Mouse (Mus musculus): ENCODE data around the gene Ear14. TPM values are rescaled to one million over a fixed set of nuclear protein-coding genes. Genes with fewer than 3 reads are reported as not detected.
"Not testable (repeated sequence)": the region's sequence is repeated elsewhere in the genome, so short reads cannot be mapped to it uniquely, and the experiment has no call there.

The Ear14 gene
- not detected in 2 replicates for polyA plus RNA-seq (2012; rRNA removed)

DNA sequence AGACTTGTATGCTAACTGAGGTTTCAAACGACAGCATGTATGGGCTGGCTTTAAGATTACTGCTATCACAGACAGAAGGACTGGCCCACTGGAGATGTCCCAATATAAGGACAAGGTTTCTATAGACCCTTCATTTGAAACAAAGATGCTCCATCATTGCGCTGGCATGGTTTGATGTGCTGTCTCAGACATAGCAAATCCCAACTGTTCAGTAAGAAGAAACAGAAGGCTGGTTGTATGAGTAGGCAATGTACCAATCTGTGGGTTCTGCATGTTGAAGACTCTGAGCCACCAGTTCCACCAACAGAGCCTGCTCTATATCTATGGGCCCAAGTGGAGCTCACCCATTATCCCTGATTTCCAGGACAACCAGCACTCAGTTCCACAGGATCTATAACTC is at the start of gene Ear14:
Gene Ear14, plus strand, starts transcription at position 277 of the 400 bp plus-strand sequence.
- TF ChIP-seq POLR2A (IDR thresholded peaks at IDR 0.05; ENCODE audit: low read depth, low read length) (no peak), CTCF (conservative IDR thresholded peaks at IDR 0.05; ENCODE audit: insufficient read depth, insufficient read length, low read depth, low read length) (no peak)
- Histone ChIP-seq H3K27ac (ENCODE audit: insufficient read depth, low read depth, low read length) (no peak within 1 kb of the TSS), H3K4me1 (ENCODE audit: control insufficient read depth, insufficient read depth, low read length) (no peaks in the 10 kb centered on the region), H3K36me3 (ENCODE audit: control insufficient read depth, insufficient read depth, low read length) (no peaks in the 10 kb centered on the region), H3K4me3 (ENCODE audit: insufficient read depth, low read depth, low read length) (no peak within 1 kb of the TSS), H3K27me3 (replicated peaks; ENCODE audit: control insufficient read depth, insufficient read depth, low read length) (no peaks in the 10 kb centered on the region)
- no peak for DNase-seq
- WGBS, result 88% methylated on average over 2 of the region's 2 CpGs

DNA sequence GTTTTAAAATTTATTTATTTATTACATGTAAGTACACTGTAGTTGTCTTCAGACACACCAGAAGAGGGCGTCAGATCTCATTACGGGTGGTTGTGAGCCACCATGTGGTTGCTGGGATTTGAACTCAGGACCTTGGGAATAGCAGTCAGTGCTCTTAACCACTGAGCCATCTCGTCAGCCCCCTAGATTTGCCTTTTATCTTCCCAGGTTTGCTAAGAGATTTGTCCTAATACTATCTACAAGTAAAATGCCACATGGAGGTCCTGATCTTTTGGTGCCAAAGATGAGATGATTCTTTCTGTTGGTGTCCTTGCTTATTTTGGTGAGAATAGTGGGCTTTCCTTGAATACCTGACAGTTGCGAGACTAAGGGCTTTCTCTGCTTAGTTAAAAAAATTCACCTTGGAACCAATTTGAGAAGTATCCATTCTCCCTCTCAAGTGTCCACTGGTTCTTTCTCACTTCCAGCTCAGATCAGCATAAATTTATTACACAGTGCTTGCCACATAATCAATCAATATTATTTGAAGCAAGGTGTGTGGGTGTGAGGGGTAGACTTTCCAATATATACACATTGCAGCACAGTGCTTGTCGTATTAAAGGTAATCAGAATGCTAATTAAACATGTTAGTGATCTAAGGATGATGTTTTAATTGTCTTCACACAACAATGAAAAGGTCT is 47.0 kb upstream of the Ear14 start:
- no peaks in the 10 kb centered on the region for H3K36me3 ChIP-seq (ENCODE audit: control insufficient read depth, insufficient read depth, low read length)
- no peak for TF ChIP-seq CTCF (conservative IDR thresholded peaks at IDR 0.05; ENCODE audit: insufficient read depth, insufficient read length, low read depth, low read length)
- no peak for TF ChIP-seq POLR2A (IDR thresholded peaks at IDR 0.05; ENCODE audit: low read depth, low read length)
- no peaks in the 10 kb centered on the region for H3K27me3 ChIP-seq (replicated peaks; ENCODE audit: control insufficient read depth, insufficient read depth, low read length)
- H3K4me1 ChIP-seq (ENCODE audit: control insufficient read depth, insufficient read depth, low read length), result no peaks in the 10 kb centered on the region
- H3K27ac ChIP-seq (ENCODE audit: insufficient read depth, low read depth, low read length), result no peak overlapping the region
- no peak for DNase-seq
- 72% methylated on average over 5 of the region's 5 CpGs for WGBS
- no peak overlapping the region for H3K4me3 ChIP-seq (ENCODE audit: insufficient read depth, low read depth, low read length)

DNA sequence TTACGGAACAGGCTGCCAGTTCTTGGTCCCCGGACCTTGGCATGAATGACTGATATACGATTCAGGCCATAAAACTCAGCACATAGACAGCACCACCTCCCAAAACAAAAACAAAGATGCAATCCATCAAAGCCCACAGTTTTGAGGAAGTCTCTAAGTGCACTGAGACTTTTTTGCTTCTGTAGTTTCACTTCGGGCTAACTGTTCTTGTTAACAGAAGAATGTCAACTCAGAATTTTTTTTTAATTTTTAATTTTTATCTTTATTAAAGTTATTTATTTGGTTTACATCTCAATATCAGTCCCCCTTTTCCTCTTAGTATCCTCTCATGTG is 46.5 kb upstream of the Ear14 start:
- no peak for DNase-seq
- TF ChIP-seq CTCF (conservative IDR thresholded peaks at IDR 0.05; ENCODE audit: insufficient read depth, insufficient read length, low read depth, low read length) (no peak), POLR2A (IDR thresholded peaks at IDR 0.05; ENCODE audit: low read depth, low read length) (no peak)
- H3K36me3 ChIP-seq (ENCODE audit: control insufficient read depth, insufficient read depth, low read length), result no peaks in the 10 kb centered on the region
- 19% methylated on average over 4 of the region's 4 CpGs for WGBS
- H3K4me3 ChIP-seq (ENCODE audit: insufficient read depth, low read depth, low read length), result no peak overlapping the region
- H3K27me3 ChIP-seq (replicated peaks; ENCODE audit: control insufficient read depth, insufficient read depth, low read length), result no peaks in the 10 kb centered on the region
- no peaks in the 10 kb centered on the region for H3K4me1 ChIP-seq (ENCODE audit: control insufficient read depth, insufficient read depth, low read length)
- H3K27ac ChIP-seq (ENCODE audit: insufficient read depth, low read depth, low read length), result no peak overlapping the region

DNA sequence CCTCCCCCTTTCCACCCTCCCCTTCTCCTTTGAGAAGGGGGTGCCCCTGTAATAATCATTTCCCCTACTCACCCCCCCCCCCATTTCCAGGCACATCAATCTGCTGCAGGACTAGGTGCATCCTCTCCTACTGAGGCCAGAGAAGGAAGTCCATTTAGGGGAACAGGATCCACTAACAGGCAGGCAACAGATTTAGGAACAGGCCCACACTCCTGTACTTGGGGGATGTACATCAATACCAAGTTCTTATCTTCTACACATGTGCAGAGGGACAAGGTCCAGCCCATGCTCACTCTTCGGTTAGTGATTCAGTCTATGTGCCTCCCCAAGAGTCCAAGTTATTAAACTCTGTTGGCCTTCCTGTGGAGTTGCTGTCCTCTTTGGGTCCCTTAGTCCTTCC is 46.1 kb upstream of the Ear14 start:
- TF ChIP-seq POLR2A (IDR thresholded peaks at IDR 0.05; ENCODE audit: low read depth, low read length) (no peak), CTCF (conservative IDR thresholded peaks at IDR 0.05; ENCODE audit: insufficient read depth, insufficient read length, low read depth, low read length) (no peak)
- Histone ChIP-seq H3K27me3 (replicated peaks; ENCODE audit: control insufficient read depth, insufficient read depth, low read length) (no peaks in the 10 kb centered on the region), H3K27ac (ENCODE audit: insufficient read depth, low read depth, low read length) (no peak overlapping the region), H3K4me3 (ENCODE audit: insufficient read depth, low read depth, low read length) (no peak overlapping the region), H3K36me3 (ENCODE audit: control insufficient read depth, insufficient read depth, low read length) (no peaks in the 10 kb centered on the region), H3K4me1 (ENCODE audit: control insufficient read depth, insufficient read depth, low read length) (no peaks in the 10 kb centered on the region)
- DNase-seq, result no peak
- WGBS, result 88% methylated on average over 1 of the region's 1 CpGs

DNA sequence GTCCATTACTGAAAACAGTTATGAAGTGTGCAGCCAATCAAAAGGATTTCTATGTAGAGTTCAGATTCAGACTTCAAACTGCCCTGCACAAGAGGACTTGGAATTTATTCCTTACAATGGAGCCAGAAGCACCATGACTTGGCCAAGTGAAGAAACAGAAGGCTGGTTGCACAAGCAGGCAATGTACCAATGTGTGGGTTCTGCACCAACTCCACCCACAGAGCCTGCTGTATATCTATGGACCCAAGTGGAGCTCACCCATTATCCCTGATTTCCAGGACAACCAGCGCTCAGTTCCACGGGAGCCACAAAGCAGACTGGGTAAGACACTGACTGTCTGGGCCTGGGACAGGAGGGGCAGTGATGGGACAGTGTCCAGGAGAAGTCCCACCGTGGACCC is 41.2 kb upstream of the Ear14 start, which contains the start of gene Rnase2b:
Gene Rnase2b, plus strand, starts transcription at position 285 of the 400 bp plus-strand sequence.
- H3K4me1 ChIP-seq (ENCODE audit: control insufficient read depth, insufficient read depth, low read length); H3K36me3 ChIP-seq (ENCODE audit: control insufficient read depth, insufficient read depth, low read length); H3K27me3 ChIP-seq (replicated peaks; ENCODE audit: control insufficient read depth, insufficient read depth, low read length); H3K4me3 ChIP-seq (ENCODE audit: insufficient read depth, low read depth, low read length); DNase-seq; H3K27ac ChIP-seq (ENCODE audit: insufficient read depth, low read depth, low read length): not testable (repeated sequence)
- 95% methylated on average over 3 of the region's 3 CpGs for WGBS

DNA sequence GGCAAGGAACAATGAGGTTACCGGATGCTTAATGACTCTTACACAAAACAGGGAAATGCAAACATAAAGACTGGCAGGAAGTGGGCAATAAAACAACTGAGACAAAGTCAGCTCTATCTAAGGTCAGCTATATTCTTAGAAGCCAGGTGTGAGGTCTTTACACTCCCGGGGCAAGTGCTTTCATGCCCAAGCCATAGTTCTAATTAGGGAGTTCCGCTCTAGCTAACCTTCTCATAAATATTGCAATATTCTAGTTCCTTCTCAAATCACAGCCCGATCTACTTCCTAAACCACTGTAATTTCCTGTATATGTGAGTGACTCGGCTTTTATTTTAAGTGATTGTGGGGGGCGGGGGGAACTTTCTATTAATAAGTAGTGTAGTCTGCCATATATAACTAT is 39.9 kb upstream of the Ear14 start:
- H3K27me3 ChIP-seq (replicated peaks; ENCODE audit: control insufficient read depth, insufficient read depth, low read length); H3K4me3 ChIP-seq (ENCODE audit: insufficient read depth, low read depth, low read length); H3K36me3 ChIP-seq (ENCODE audit: control insufficient read depth, insufficient read depth, low read length); DNase-seq; H3K27ac ChIP-seq (ENCODE audit: insufficient read depth, low read depth, low read length); H3K4me1 ChIP-seq (ENCODE audit: control insufficient read depth, insufficient read depth, low read length): not testable (repeated sequence)
- WGBS, result 56% methylated on average over 6 of the region's 6 CpGs

DNA sequence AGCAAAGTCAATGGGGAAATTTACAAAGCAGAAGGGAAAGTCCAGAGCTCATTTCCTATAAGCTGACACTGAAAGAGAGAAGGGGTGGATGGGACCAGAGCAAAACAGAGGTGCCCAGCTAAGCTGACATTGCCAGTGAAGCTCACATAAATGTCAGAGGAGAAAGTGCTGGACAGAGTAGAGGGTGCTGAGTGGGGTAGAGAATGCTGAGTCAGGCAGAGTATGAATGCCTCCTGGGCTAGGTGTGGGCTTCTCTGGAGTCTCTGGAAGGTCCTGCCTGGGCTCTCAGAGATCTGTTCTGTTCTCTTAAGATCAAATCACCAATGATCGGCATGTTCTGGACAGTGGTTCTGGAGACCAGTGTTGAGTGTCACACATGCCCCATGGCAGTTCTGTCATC is 37.8 kb upstream of the Ear14 start:
- no peaks in the 10 kb centered on the region for H3K27me3 ChIP-seq (replicated peaks; ENCODE audit: control insufficient read depth, insufficient read depth, low read length)
- no peak overlapping the region for H3K27ac ChIP-seq (ENCODE audit: insufficient read depth, low read depth, low read length)
- H3K4me1 ChIP-seq (ENCODE audit: control insufficient read depth, insufficient read depth, low read length), result no peaks in the 10 kb centered on the region
- 97% methylated on average over 1 of the region's 1 CpGs for WGBS
- no peak for DNase-seq
- TF ChIP-seq CTCF (conservative IDR thresholded peaks at IDR 0.05; ENCODE audit: insufficient read depth, insufficient read length, low read depth, low read length) (no peak), POLR2A (IDR thresholded peaks at IDR 0.05; ENCODE audit: low read depth, low read length) (no peak)
- no peaks in the 10 kb centered on the region for H3K36me3 ChIP-seq (ENCODE audit: control insufficient read depth, insufficient read depth, low read length)
- no peak overlapping the region for H3K4me3 ChIP-seq (ENCODE audit: insufficient read depth, low read depth, low read length)

DNA sequence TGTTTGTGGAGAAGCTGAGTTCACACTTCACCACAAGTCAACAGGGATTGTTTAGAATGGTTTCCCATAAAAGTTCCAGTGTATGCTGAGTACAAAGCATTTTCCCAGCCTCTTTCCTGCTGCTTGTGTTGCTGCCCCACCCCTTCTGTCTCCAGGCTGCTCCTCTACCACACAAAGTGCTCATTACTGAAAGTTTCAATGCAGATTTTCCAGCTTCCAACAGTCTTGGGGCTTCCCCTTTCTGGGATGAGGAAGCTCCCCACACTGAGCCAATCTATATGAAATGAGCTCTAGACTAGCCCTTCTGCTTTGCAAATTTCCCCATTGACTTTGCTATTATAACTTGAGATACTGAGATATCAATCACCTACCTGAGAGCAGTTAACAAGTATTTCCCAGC is 37.1 kb upstream of the Ear14 start:
- no peak for DNase-seq
- no peak overlapping the region for H3K27ac ChIP-seq (ENCODE audit: insufficient read depth, low read depth, low read length)

More for the DNA sequence above, 37.1 kb upstream of the Ear14 start:
- Histone ChIP-seq H3K36me3 (ENCODE audit: control insufficient read depth, insufficient read depth, low read length) (no peaks in the 10 kb centered on the region), H3K4me1 (ENCODE audit: control insufficient read depth, insufficient read depth, low read length) (no peaks in the 10 kb centered on the region), H3K27me3 (replicated peaks; ENCODE audit: control insufficient read depth, insufficient read depth, low read length) (no peaks in the 10 kb centered on the region), H3K4me3 (ENCODE audit: insufficient read depth, low read depth, low read length) (no peak overlapping the region)
- TF ChIP-seq POLR2A (IDR thresholded peaks at IDR 0.05; ENCODE audit: low read depth, low read length) (no peak), CTCF (conservative IDR thresholded peaks at IDR 0.05; ENCODE audit: insufficient read depth, insufficient read length, low read depth, low read length) (no peak)

Data from kidney, adult 2 months (tissue).